Mouse (Mus musculus): ENCODE data around the gene Avil. TPM values are rescaled to one million over a fixed set of nuclear protein-coding genes. Genes with fewer than 3 reads are reported as not detected.

Gene Avil
- 2.0 TPM for total RNA-seq (2023)

DNA sequence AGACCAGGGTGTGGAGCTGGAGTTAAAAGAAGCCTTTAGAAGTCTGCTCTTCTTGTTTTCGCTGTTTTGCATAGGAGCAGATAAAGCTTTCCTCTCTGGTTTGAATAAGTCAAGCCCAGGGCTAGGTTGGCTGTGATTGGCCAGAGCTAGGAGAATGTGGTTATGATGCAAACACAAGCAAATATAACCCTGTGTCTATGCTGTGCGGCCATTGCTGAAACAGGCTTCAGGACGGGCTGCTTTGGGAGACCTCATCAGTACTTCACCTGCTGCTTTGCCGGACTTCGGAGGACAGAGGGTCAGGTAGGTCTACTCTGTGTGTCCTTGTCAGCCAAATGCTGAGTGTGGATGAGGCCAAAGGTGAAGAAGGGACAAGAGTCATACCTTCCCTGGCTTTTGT is at the start of gene Avil:
Avil (plus strand) TSS at position 181 of the 400 bp plus-strand sequence.

DNA sequence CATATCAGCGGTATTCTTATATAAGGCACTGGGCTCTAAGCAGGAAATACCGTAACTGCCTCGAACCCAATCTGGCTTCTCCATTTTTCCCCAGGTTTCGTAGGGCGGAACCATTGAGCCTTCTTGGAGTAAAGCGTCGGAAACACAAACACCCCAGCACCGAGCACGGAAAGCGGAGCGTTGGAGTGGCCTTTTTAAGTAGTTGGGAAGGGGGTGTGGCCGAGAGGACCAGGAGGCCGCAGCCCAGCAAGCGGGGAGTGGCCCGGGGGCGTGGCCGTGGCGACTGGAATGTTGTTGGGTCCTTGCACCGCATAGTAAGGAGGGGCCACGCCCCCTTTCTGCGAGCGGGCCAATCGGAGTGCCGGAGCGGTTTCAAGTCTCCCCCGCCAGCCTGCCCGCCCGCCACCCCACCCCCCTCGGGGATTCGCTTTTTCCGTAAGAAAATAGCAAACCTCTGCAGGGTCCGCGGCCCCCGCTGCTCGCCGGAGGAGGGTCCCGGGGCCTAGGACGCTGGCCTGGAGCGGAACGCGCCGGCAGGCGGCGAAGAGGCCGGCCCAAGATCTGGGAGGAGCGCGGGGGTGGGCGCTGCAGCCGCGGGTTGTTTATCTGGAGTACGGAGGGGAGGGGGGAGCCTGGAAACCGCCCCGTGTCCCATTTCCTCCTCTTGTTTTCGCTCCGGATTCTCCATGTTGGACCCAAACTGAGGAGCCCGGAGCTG is 22.1 kb upstream of the Avil start, which contains the start of gene Ctdsp2:
Ctdsp2 (plus strand) TSS at position 441 of the 718 bp plus-strand sequence.

DNA sequence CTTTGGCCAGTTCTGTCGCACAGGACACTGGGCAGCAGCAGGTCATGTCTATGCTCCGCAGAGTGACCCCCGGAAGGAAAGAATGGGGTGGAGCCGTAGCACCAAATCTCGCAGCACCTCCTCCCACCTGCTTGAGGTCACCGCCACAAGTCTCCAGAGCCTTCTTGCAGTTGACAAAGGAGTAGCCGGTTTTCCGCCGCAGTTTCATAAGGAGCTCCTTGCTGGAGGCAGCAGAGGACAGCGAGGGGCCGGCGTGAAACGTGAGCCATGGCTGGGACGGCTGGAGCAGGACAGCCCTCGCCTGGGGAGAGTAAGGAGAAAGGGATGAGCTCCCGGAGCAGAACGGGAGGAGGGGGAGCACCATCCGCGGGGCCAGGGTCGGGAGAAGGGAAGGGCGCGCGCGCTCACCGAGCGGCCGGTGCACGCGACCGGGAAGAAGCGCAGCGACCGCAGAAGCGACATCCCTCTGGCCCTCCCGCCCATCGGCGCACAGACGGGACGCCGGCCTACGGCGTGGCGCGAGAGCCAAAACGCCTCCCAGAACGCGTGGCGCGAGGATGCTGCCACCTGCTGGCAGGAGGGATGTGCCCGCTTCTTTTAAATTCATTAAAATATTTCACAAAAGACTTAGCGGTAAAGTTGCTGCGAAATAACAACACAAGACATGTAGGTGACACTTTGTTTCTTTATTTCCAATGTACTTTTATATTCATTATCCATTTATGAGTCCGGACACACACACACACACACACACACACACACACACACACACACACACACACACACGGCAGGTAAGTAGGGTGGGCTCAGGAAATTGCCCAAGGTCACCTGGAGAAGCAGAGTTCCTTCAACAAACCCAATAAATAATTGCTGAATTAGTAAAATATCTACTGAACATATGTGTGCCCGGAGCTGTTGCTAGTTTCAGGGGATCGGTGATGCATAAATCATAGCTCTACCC is 30.1 kb downstream of the Avil start, which contains the start of gene Tsfm:
Tsfm (minus strand) TSS at position 505 of the 961 bp plus-strand sequence.

DNA sequence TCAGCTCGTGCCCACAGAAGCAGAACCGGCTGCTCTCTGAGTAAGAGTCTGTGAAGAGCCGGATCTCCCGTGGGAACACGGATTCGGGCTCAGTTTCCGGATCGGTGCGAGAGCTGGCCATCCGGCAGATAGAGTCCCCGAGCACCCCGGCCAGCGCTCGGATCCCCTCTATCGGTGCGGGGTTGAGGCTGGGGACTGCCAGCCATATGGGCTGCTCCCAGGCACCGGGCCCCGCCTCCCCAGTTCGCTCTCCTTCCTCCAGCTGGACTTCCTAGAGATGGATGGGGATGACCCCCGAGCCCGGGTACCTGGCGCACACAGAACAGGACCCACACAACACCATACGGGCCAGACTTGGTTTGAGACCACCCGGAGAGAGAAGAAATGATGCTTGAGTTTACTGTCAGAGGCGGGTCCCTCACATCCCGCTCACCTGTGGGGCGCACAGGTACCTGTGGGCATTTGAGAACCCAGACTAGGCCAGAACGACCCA is 40.8 kb downstream of the Avil start, which contains the start of the genes Mettl1 and Eef1akmt3:
Mettl1 (plus strand) TSS at position 141 of the 493 bp plus-strand sequence.
Eef1akmt3 (minus strand) TSS at position 240 of the 493 bp plus-strand sequence.

DNA sequence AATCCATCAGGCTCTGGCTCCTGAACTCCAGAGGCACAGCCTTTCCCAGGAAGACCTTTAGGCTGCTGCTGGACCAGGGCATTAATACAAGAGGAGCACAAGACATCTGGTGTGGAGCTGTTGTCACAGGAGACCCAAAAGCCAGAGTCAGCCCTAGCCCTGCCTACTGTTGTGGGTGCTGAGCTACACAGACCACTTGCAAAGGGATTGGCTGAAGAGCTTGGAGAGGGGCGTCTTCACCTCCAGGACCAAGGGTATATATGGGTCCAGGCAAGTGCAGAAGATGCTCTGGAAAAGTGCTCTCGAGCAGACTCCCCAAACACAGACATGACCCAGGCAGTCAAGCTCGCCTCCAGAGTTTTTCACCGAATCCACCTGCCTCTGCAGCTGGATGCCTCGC is 47.4 kb downstream of the Avil start, which contains the start of gene Cyp27b1:
Cyp27b1 (plus strand) TSS at position 297 of the 400 bp plus-strand sequence.

DNA sequence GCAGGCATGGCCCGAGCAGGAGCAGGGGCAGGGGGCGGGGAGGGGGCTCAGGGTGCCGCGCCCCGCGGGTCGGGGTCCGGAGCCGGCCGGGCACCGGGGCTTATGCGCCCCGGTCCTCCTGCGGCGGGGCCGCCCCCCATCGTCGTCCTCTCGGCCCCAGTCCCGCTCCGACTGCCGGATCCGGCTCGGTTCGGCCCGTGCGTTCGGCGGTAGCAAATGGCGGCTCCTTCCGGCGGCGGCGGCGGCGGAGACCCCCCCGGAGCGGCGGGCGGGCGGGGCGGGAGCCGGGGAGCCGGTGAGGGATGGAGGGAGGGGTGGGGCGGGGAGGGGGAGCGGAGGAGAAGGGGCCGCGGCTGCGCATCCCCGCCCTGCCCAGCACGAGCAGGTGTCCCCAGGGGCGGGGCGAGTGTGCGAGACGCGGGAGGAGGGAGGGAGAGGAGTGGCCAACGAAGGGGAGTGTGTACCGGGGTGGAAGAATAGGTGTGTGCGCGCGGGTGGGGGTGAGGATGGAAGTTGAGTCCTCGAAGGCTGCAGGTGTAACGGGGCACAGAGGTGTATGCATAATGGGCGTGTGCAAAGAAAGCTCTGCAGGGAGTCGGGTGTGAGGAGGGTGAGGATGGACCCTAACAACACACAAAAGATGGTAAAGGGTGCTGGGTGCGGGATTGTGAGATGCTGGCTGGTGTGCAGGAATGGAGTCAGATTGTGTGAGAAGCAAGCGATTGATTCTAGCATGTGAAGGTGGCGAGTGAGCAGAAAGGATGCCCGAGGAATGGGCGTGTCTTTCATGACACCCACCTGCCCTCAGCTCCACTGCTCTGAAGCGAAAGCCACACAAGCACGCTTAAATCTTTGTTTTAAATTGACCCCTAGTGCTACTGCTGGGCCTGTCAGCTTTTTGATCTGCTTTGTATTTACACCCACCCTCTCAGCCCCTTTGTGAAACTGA is 59.7 kb downstream of the Avil start, which contains the start of gene March9:
March9 (minus strand) TSS at position 217 of the 949 bp plus-strand sequence.

DNA sequence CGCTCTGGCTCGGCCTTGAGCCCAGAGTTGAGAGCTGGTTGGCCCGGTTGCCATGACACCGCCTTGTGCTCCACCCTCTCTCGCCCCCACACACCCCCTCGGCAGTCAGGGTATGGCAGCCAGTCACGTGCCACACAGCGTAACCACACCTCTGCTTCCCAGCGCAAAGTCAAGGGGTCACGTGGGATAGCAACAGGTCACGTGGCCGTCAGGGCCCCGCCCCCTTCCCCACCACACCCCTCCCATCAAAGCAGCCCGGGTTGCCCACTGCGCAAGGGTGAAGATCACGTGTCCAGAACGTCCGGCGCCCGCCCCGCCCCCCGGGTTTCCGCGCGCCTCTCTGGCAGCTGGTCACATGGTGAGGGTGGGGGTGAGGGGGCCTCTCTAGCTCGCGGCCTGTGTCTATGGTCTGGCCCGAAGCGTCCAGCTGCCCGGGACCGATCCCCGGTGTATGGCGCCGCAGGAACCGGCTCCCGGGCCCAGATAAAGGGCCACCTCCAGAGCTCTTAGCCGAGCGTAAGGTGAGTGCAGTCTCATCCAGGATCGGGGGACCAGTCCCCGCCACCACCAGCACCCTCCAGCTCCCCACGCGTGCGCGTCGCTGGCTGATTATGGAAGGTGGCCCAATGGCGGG is 62.8 kb downstream of the Avil start, which contains the start of gene Cdk4:
Cdk4 (plus strand) TSS at position 296 of the 634 bp plus-strand sequence.

Other genes with a start within 250 kb of the Avil start
- 6.4 TPM for gene Atp23, start 99.4 kb upstream of the Avil start, total RNA-seq (2023)
- 104 TPM for gene Ctdsp2, start 22.0 kb upstream of the Avil start, total RNA-seq (2023)
- gene Tsfm, start 30.1 kb downstream of the Avil start, total RNA-seq (2023) = 13.5 TPM
- gene Mettl1, start 40.7 kb downstream of the Avil start, total RNA-seq (2023) = 22.7 TPM
- gene Eef1akmt3, start 40.8 kb downstream of the Avil start, total RNA-seq (2023) = 0.53 TPM
- gene Cyp27b1, start 47.5 kb downstream of the Avil start, total RNA-seq (2023) = 0.67 TPM
- gene March9, start 59.5 kb downstream of the Avil start, total RNA-seq (2023) = 4.1 TPM
- 99.5 TPM for gene Cdk4, start 62.8 kb downstream of the Avil start, total RNA-seq (2023)
- 9.4 TPM for gene Tspan31, start 69.6 kb downstream of the Avil start, total RNA-seq (2023)
- gene Agap2, start 74.6 kb downstream of the Avil start, total RNA-seq (2023) = 142 TPM
- gene Os9, start 120.4 kb downstream of the Avil start, total RNA-seq (2023) = 91.1 TPM
- gene B4galnt1, start 164.5 kb downstream of the Avil start, total RNA-seq (2023) = 563 TPM
- not detected for gene Slc26a10, start 179.9 kb downstream of the Avil start, total RNA-seq (2023)
- not detected for gene Arhgef25, start 189.4 kb downstream of the Avil start, total RNA-seq (2023)
- 59.7 TPM for gene Dtx3, start 195.0 kb downstream of the Avil start, total RNA-seq (2023)
- 43.6 TPM for gene Pip4k2c, start 210.9 kb downstream of the Avil start, total RNA-seq (2023)

All from CD4-positive naive resting alpha-beta T cell, adult 76 days (primary cell).